Mouse (Mus musculus) forebrain, embryonic 10.5 days (tissue): ENCODE measurements around the gene Bcl2l2. TPM values are rescaled to one million over a fixed set of nuclear protein-coding genes. Genes with fewer than 3 reads are reported as not detected.

Experiments
- DNase-seq: peaks from one replicate; pipeline ENCODE4 v3.0.0-alpha.2; 2017; ENCODE audit warnings: low spot score; ENCODE audit errors: extremely low spot score
- H3K27ac ChIP-seq: fragments of 300-500 bp; sonication (generic); 2 replicates; pipeline ENCODE4 v1.5.1; 2016; ENCODE audit warnings: mild to moderate bottlenecking
- H3K27me3 ChIP-seq: fragments of 300-500 bp; sonication (generic); 2 replicates; pipeline ENCODE4 v1.6.1; 2016; ENCODE audit warnings: mild to moderate bottlenecking; ENCODE audit not compliant: poor library complexity, severe bottlenecking
- H3K36me3 ChIP-seq: fragments of 300-500 bp; sonication (generic); replicated peaks from 2 replicates; pipeline ENCODE4 v1.6.1; 2016; ENCODE audit warnings: mild to moderate bottlenecking, moderate library complexity
- H3K4me1 ChIP-seq: fragments of 300-500 bp; sonication (generic); 2 replicates; pipeline ENCODE4 v1.6.1; 2016
- H3K4me3 ChIP-seq: fragments of 300-500 bp; sonication (generic); 2 replicates; pipeline ENCODE4 v1.5.1; 2016; ENCODE audit warnings: mild to moderate bottlenecking, moderate library complexity
- H3K9me3 ChIP-seq: fragments of 300-500 bp; sonication (generic); 2 replicates; pipeline ENCODE4 v1.6.1; 2016; ENCODE audit warnings: mild to moderate bottlenecking, moderate library complexity
- WGBS: fragments of 180-500 bp; shearing (Covaris S2); methylation state at CpG from one replicate; pipeline ENCODE4 v1.1.7; 2016; 5-methylcytosine and 5-hydroxymethylcytosine counted together
- polyA plus RNA-seq: library from polyadenylated mRNA; unstranded; fragments of >200 nt; fragmentation: Nextera tagmentation; extraction: Ambion mirVana; gene quantifications from 2 replicates; pipeline ENCODE4 v1.2.1, GENCODE M21; 2016

Bcl2l2 gene
- polyA plus RNA-seq = 2.2 and 2.5 TPM in 2 replicates

- peaks cover 7% of the 10 kb centered on the region for H3K27me3 ChIP-seq
- H3K36me3 ChIP-seq = peaks cover 18% of the 10 kb centered on the region
- peak within 1 kb of the TSS; percentile 72 for H3K4me3 ChIP-seq
- H3K4me1 ChIP-seq = peaks cover 33% of the 10 kb centered on the region
- H3K27ac ChIP-seq = peak within 1 kb of the TSS; percentile 93
- H3K9me3 ChIP-seq = no peaks in the 10 kb centered on the region
- under 1% methylated on average over 27 of the region's 27 CpGs for WGBS
- peak; percentile 86 for DNase-seq
These were observed at the start of gene Bcl2l2, which contains the start of gene Gm20521 for GRCm38 (mm10) chr14:54883154-54884021. TSS of gene Bcl2l2 (plus strand) at chr14:54883377. TSS of gene Gm20521 (plus strand) at chr14:54883441.

- DNase-seq = no peak
- Histone ChIP-seq H3K36me3 (no peaks in the 10 kb centered on the region), H3K9me3 (no peaks in the 10 kb centered on the region), H3K27me3 (no peaks in the 10 kb centered on the region), H3K4me1 (no peaks in the 10 kb centered on the region), H3K27ac (no peak overlapping the region), H3K4me3 (no peak overlapping the region)
- 7% methylated on average over 4 of the region's 4 CpGs for WGBS
These were observed 39.7 kb upstream of the Bcl2l2 start for GRCm38 (mm10) chr14:54843461-54843860.

- H3K27me3 ChIP-seq = no peaks in the 10 kb centered on the region
- no peaks in the 10 kb centered on the region for H3K9me3 ChIP-seq
- no peak overlapping the region for H3K27ac ChIP-seq
- DNase-seq = no peak
- no peaks in the 10 kb centered on the region for H3K4me1 ChIP-seq
- WGBS = 96% methylated on average over 3 of the region's 3 CpGs
- no peak overlapping the region for H3K4me3 ChIP-seq
- H3K36me3 ChIP-seq = peaks cover 45% of the 10 kb centered on the region
These were observed 27.5 kb upstream of the Bcl2l2 start for GRCm38 (mm10) chr14:54855726-54856125.

- H3K4me1 ChIP-seq = no peaks in the 10 kb centered on the region
- H3K27me3 ChIP-seq = no peaks in the 10 kb centered on the region
- no peak overlapping the region for H3K27ac ChIP-seq
- H3K9me3 ChIP-seq = no peaks in the 10 kb centered on the region
- peaks cover 45% of the 10 kb centered on the region for H3K36me3 ChIP-seq
- no peak overlapping the region for H3K4me3 ChIP-seq
- WGBS = 89% methylated on average over 7 of the region's 7 CpGs
- no peak for DNase-seq
These were observed 26.5 kb upstream of the Bcl2l2 start for GRCm38 (mm10) chr14:54856703-54857102.

- no peak for DNase-seq
- peaks cover 9% of the 10 kb centered on the region for H3K4me1 ChIP-seq
- 96% methylated on average over 9 of the region's 9 CpGs for WGBS
- no peaks in the 10 kb centered on the region for H3K27me3 ChIP-seq
- no peak overlapping the region for H3K4me3 ChIP-seq
- no peaks in the 10 kb centered on the region for H3K9me3 ChIP-seq
- H3K27ac ChIP-seq = no peak overlapping the region
- peaks cover 45% of the 10 kb centered on the region for H3K36me3 ChIP-seq
These were observed 25.3 kb upstream of the Bcl2l2 start for GRCm38 (mm10) chr14:54857891-54858290.

GRCm38 (mm10) chr14:54860511-54860910 is 22.7 kb upstream of the Bcl2l2 start:
- Histone ChIP-seq H3K4me1 (peaks cover 14% of the 10 kb centered on the region), H3K9me3 (no peaks in the 10 kb centered on the region), H3K27me3 (no peaks in the 10 kb centered on the region), H3K36me3 (peaks cover 29% of the 10 kb centered on the region), H3K4me3 (no peak overlapping the region), H3K27ac (no peak overlapping the region)
- peak; percentile 40 for DNase-seq
- 50% methylated on average over 2 of the region's 2 CpGs for WGBS

GRCm38 (mm10) chr14:54863501-54864312 is 19.5 kb upstream of the Bcl2l2 start:
- peak overlapping the region; percentile 84 for H3K4me3 ChIP-seq
- DNase-seq = peak; percentile 94
- H3K36me3 ChIP-seq = 0 out of 2 replicates have a peak, but pooled peaks cover 2% of the 10 kb centered on the region
- H3K4me1 ChIP-seq = peaks cover 14% of the 10 kb centered on the region
- under 1% methylated on average over 55 of the region's 56 CpGs for WGBS
- H3K9me3 ChIP-seq = no peaks in the 10 kb centered on the region
- peak overlapping the region; percentile 97 for H3K27ac ChIP-seq
- no peaks in the 10 kb centered on the region for H3K27me3 ChIP-seq

- H3K4me1 ChIP-seq = peaks cover 14% of the 10 kb centered on the region
- no peaks in the 10 kb centered on the region for H3K9me3 ChIP-seq
- 19% methylated on average over 21 of the region's 21 CpGs for WGBS
- no peak for DNase-seq
- no peaks in the 10 kb centered on the region for H3K27me3 ChIP-seq
- 0 out of 2 replicates have a peak, but pooled peaks cover 2% of the 10 kb centered on the region for H3K36me3 ChIP-seq
- H3K4me3 ChIP-seq = peak overlapping the region; percentile 84
- H3K27ac ChIP-seq = peak overlapping the region; percentile 97
These were observed 18.7 kb upstream of the Bcl2l2 start for GRCm38 (mm10) chr14:54864313-54865036.

- WGBS = 84% methylated on average over 5 of the region's 5 CpGs
- Histone ChIP-seq H3K4me1 (peaks cover 14% of the 10 kb centered on the region), H3K4me3 (no peak overlapping the region), H3K27me3 (no peaks in the 10 kb centered on the region), H3K27ac (no peak overlapping the region), H3K9me3 (no peaks in the 10 kb centered on the region), H3K36me3 (no peaks in the 10 kb centered on the region)
- no peak for DNase-seq
These were observed 17.6 kb upstream of the Bcl2l2 start for GRCm38 (mm10) chr14:54865626-54866025.

- Histone ChIP-seq H3K9me3 (no peaks in the 10 kb centered on the region), H3K4me3 (no peak overlapping the region), H3K27ac (no peak overlapping the region), H3K36me3 (no peaks in the 10 kb centered on the region), H3K4me1 (peaks cover 14% of the 10 kb centered on the region), H3K27me3 (no peaks in the 10 kb centered on the region)
- no peak for DNase-seq
- WGBS = 70% methylated on average over 3 of the region's 3 CpGs
These were observed 16.9 kb upstream of the Bcl2l2 start for GRCm38 (mm10) chr14:54866268-54866667.

GRCm38 (mm10) chr14:54866936-54867335 is 16.2 kb upstream of the Bcl2l2 start:
- Histone ChIP-seq H3K4me3 (no peak overlapping the region), H3K27me3 (no peaks in the 10 kb centered on the region), H3K4me1 (peaks cover 14% of the 10 kb centered on the region), H3K27ac (no peak overlapping the region), H3K9me3 (no peaks in the 10 kb centered on the region), H3K36me3 (no peaks in the 10 kb centered on the region)
- no peak for DNase-seq
- WGBS = 59% methylated on average over 5 of the region's 5 CpGs

- WGBS = 88% methylated on average over 4 of the region's 4 CpGs
- no peaks in the 10 kb centered on the region for H3K27me3 ChIP-seq
- H3K4me3 ChIP-seq = no peak overlapping the region
- peaks cover 4% of the 10 kb centered on the region for H3K4me1 ChIP-seq
- H3K36me3 ChIP-seq = no peaks in the 10 kb centered on the region
- no peak overlapping the region for H3K27ac ChIP-seq
- no peaks in the 10 kb centered on the region for H3K9me3 ChIP-seq
- DNase-seq = no peak
These were observed 15.2 kb upstream of the Bcl2l2 start for GRCm38 (mm10) chr14:54868026-54868425.
